Mouse (Mus musculus) adrenal gland, postnatal 36 days (tissue): Measurements from ENCODE around the gene Topors. TPM values are rescaled to one million over a fixed set of nuclear protein-coding genes. Genes with fewer than 3 reads are reported as not detected.

Source experiments
- total RNA-seq, 2 experiments: library from RNA; stranded (reverse); gene quantifications; 2 replicates each; pipeline ENCODE4 v1.2.3; 2021

Topors gene
- total RNA-seq, 2 experiments from 2014 or later = 29.6 to 32.0 TPM

Other genes starting within 250 kb of the Topors start
- gene Aco1, start 126.8 kb downstream of the Topors start, total RNA-seq = 100 to 1,000 TPM; 112 to 173 TPM
- 10 to 100 TPM; 25.9 to 39.6 TPM for gene Ddx58, start 30.0 kb downstream of the Topors start, total RNA-seq
- gene Smim27, start 271 bp downstream of the Topors start, total RNA-seq = 10 to 100 TPM; 41.9 to 57.3 TPM
- 100 to 1,000 TPM; 253 to 277 TPM for gene Ndufb6, start 9.6 kb upstream of the Topors start, total RNA-seq
- gene Tmem215, start 202.3 kb upstream of the Topors start, total RNA-seq = not detected